Mouse (Mus musculus) left cerebral cortex, postnatal 4 days (tissue): ENCODE measurements around the gene Ralgds. TPM values are rescaled to one million over a fixed set of nuclear protein-coding genes. Genes with fewer than 3 reads are reported as not detected.

ENCODE experiments used
- DNase-seq: peaks from one replicate; pipeline ENCODE4 v3.0.0-alpha.2; 2022
- intact Hi-C: fragments of 180-260 bp; cut with DNase I; formaldehyde crosslinking; loops from one replicate; pipeline ENCODE4 v1.15.1; 2025
- total RNA-seq, 2 experiments: library from RNA; stranded (reverse); gene quantifications; 2 replicates each; pipeline ENCODE4 v1.2.3; 2021

The Ralgds gene
- total RNA-seq, 2 experiments from 2014 or later: 164 to 176 TPM

DNA sequence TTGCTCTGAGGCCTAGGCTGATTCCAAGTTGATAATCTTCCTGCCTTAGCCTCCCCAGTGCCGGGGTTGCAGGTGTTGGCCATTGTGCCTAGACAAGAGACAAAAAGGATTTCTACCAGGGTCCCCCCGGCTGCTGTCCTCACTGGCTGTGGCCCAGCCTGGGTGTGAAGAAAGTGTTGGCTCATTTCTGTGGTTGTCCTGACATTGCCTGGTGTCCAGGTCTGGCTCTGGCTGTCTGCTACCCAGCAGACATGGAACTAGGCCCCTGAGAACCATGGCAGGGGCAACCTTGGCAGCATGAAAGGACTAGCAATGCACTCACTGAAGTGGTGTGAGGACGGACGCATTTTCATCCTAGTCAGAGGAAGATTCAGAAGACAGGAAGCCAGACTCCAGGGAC lies 16.9 kb downstream of the Ralgds start:
- intact Hi-C loops: no loop called here
- no peak for DNase-seq

DNA sequence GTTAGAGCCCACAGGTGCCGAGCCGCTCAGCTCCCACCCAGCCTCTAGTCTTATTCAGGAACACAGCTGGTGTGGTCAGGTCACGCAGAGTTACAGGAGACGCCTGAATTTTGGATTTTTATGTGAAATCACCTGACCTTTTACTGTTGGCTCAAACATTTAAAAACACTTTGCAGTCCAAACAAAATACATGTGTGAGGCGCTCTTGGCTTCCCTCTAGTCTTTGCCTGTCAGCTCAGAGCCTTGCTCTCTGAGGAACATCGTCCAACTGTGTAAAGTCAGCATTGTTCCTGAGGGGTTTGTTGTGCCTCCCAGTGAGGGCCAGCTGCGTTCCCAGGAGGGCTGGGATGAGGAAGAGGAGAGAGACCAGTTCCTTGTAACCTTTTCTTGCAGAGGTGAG lies 17.4 kb downstream of the Ralgds start:
- intact Hi-C loops: no loop called here
- no peak for DNase-seq

DNA sequence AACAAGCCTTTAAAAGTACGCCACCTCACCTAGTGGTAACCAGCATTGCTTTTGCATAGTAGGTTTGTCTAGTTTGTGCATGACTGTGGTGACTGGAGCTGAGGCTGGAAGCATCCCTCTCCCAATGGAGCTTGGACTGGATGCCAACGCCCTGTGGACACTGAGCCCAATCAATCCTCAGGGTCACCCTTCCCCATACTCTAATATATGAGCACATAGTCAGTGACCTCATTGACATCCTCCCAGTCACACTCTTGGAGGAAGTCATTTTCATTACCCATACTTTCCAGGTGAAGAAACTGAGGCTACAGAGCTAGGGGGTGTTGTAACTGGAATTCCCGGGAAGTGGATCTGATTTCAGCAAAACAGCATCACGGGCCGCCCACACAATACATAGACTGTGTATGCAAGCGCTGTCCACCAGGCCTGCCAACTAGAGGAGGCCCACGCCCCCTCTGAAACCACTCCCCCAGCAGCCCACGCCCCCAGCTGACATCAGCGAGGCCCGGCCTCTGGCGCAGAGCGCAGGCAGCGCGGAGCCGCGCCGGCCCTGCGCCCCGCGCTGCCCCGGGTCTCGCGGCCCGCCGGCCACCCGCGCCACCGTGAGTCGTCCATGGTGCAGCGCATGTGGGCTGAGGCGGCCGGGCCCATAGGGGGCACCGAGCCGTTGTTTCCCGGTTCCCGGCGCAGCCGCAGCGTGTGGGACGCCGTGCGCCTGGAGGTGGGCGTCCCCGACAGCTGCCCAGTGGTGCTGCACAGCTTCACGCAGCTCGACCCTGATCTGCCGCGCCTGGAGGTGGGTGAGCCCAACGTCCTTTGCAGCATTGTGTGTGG lies 20.2 kb downstream of the Ralgds start:
- DNase-seq: peak; percentile 91
- intact Hi-C loops: no loop called here

DNA sequence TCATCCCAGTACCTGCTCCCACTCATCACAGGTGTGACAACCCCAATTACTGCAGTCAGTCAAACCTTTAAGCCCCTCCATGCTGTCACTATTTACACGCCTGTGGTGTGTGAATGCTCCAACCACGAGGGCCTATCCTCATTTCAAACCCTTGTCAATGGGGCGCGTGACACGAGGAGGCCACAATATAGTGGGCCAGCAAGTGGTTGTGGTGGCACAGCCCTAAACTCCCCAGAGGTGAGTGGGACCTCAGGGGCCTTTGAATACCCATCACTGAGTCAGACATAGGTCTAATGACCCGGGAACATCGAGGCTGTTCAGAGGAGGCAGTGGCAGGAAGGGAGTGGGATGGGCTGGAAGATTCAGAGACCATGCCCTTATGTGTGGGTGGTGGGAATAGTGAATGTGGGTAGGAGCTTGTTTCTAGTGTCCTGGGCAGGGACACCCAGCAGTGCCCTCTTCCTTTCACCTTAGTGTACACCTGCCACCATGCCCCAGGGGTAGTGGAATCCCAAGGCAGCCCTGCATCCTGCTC lies 21.0 kb downstream of the Ralgds start:
- DNase-seq: no peak
- intact Hi-C loops: no loop called here

DNA sequence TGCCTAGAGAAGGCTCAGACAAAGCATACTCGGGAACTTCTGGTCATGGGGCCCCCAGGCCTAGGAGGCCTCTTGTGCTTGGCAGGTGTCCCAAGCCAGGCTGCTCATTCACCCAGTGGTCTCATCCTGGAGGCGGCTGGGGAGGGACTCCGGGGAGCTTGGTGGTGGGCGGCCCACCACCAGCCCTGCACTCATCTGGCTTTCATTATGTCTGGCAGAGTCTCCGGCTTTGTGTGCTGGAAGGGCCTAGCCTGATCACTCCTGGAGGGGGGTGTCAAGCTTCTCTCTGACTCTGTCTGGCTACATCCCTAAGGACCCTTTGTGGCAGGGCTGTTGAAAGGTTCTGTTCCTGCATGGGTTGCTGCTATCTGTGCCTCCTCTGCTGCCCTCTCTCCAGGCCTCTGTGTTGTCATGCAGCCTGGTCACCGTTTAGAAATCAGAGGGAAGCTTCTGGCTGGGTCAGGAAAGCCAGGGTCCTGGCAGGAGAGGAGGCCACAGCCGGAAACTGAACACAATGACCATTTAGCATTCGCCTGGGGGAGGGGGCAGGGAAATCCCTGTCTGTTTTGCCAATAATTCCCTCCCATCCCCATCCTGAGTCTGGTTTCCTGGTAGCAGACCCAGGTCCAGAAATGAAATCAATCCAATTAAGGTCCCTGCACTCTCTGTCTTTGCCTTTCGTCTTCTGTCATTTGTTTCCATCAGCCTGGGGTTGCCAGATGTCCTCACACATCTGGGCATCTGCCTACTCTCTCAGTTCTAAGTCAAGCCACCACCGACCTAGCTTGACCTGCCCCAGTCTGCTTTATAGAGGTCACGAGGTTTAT lies 21.7 kb downstream of the Ralgds start:
- intact Hi-C loops: no loop called here
- DNase-seq: peak; percentile 68

DNA sequence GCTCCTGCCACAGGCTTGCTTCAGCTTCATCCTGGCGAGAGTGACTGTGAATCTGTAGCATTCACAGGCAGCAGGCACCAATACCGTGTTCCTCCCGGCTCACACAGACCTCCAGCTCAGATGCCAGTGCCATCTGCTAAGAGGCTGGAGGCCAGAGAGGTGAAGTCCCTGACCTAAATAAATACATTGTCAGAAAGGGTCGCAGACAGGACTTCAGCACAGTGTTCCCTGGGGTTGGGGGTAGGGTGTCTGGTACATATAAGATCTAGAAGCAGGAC lies 22.3 kb downstream of the Ralgds start:
- intact Hi-C loops: no loop called here
- no peak for DNase-seq

DNA sequence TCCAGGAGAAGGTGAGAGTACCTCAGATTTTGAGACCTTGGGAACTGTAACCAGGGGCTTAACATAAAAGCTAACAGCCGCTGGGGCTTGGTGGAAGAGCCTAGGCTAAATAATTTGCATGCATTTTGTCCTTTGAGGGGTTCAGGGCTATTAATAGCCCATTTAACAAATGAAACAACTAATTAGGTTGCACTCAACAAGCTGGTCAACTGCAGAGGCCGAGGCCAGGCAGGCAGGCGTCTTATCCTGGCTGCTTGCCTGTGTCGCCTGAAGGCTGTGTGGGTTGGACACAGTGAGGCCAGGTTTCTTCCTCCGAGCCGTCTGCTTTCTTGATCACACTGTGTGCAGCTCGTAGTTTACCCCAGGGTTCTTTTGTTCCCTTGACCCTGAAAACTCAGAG lies 22.7 kb downstream of the Ralgds start:
- peak; percentile 78 for DNase-seq
- intact Hi-C loops: no loop called here

DNA sequence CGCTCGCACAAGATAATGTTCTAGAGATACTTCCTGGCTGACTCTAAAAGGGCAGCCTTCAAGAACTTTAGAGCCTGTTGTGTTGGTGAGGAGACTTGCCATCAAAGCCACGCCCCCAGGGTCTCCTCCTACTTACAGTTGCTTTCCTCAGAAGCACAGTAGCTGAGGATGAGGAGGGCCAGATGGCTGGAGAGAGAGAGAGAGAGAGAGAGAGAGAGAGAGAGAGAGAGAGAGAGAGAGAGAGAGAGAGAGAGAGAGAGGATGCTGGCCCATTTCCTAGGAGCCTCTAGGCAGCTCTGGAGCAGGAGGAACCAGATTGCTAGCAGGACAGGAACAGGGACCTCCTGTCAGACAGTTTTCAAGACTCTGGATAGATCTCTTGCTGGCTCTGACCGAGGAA lies 23.2 kb downstream of the Ralgds start:
- DNase-seq: no peak
- intact Hi-C loops: no loop called here

DNA sequence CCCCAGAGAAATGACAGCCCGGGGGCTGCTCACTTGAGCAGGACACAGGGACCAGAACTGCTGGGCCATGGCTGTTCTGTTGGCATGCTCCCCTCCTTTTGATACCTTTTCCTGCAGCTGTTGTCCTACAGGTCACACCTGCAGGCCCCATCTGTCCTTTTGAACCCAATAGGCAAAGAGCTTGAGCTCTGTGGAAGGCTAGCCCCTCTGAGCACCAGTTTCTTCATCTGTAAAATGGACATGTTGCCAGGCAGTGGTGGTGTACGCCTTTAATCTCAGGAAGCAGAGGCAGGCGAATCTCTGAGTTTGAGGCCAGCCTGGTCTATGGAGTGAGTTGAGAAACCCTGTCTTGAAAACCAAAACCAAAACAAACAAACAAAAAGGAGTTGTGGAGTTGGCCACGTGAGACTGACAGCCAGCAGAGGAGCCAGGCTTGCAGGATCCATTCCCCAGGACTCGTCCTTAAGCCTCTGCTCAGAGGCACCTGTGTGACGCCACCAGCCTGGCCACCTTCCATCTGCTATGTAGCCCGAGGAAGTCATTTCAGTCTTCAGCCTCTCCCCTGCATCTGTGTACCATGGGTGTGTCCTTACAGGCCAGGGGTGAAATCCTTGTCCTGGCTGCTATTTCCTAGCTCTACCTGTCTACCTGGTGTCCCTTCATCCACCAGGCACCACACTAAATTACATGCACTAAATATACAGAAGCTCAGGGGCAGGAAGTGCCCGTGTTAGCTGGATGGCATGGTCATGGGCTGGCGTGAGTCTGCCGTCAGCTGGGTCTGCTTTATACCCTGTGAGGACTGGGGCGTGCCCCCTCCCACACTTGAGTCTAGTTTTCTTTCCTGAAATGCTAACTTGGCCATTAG lies 24.1 kb downstream of the Ralgds start:
- DNase-seq: no peak
- intact Hi-C loops: no loop called here

DNA sequence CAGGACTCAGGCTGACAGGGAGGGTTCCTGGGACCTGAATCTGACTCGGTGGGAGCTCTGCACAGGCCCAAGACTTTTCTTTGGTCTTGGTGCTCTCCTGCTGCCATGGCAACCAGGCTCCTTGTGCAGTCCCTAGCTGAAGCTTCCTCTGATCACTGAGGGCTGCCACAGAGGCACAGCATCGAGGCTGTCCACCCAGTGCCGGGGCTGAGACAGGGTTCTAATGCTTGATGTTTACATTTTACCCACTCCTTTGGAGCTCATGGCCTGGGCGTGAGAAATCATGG lies 24.7 kb downstream of the Ralgds start:
- DNase-seq: no peak
- intact Hi-C loops: no loop called here

DNA sequence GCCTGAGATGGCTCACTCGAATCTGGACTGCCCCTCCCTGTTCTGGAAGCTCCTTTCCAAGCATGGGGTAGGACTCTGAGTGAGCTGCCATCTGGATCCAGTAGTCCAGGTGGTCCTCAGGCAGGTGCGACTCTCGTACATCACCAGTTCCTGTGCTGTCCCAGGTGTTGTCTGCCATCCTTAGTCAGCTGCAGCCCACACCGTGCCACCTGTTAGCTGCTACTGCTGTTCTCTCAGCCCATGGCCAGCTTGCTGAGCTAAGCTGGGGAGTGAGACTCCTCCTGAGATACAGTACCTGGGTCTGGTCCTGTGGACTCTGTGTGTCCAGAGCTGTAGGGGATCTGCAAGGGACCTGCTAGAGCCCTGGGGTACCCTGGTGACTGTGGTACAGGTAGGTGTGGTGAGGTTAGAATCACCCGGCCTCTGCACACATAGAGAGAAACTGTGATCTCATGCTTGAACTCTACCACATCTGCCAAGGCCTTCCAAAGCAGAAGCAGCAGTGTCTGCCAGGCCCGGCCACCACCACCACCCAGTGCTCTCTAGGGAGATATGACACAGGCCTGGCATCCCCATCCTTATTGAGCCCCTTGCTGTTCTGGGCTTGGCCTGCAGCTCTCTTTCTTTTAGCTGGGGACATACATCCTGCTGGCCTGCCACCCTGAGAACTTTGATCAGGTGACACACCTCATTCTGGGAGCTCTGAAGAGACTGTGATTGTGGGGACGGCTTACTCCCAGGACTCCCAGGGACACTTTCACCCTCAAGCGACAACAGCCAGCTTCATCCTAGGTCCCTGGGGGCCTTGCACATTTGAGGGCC lies 25.3 kb downstream of the Ralgds start:
- DNase-seq: no peak
- intact Hi-C loops: no loop called here

DNA sequence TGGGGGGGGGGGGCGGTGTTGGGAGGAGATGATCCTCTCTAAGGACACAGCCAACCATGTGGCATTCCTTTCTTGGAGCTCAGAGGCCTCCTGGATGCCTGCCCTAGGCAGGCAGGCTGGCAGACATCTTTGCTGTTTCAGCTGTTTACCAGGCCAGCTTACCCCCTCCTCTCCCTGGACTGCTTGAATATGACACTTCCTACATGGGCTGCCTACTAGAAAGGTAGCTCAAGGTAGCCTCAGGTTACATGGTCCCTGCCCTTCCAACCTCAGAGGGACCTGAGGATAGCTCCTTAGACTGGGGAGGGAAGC lies 25.8 kb downstream of the Ralgds start:
- DNase-seq: peak; percentile 72
- intact Hi-C loops: no loop called here

DNA sequence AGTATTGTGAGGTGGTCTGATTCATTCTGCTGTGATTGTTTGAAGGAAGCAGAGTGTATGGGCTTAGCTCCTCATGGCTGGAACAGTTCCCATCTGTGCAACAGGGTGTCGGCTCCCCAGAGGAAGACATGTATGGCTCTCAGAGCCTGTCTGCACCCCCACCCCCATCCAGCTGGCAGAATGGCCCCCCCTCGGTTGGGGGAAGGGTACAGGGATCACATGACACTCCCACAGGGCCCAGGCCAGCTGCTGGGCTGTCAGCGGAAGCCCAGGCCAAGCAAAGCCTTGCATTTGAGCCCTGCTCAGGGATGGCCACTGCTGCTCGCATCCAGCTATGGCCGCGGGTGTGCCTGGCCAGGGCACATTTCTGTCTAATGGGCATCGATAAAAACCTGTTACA lies 26.3 kb downstream of the Ralgds start:
- intact Hi-C loops: no loop called here
- peak; percentile 93 for DNase-seq

DNA sequence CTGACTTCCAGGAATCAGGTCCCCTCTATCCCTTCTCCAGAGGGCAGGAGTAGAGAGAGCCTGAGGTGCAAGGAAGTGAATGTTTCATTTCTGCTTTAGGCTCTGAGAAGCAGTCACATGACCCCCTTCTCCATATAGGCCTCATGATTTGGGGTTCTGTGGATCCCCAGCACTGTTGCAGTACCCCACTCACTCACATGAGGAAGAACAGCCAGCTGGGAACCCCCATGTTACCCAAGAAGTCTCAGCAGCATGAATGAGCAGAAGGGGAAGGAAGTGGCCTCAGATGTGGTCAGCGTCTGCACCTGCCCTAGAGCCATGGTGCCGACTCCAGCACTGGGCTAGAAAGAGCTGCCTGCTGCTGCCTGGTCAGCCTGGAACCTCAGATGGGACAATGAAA lies 27.0 kb downstream of the Ralgds start:
- intact Hi-C loops: no loop called here
- DNase-seq: no peak

DNA sequence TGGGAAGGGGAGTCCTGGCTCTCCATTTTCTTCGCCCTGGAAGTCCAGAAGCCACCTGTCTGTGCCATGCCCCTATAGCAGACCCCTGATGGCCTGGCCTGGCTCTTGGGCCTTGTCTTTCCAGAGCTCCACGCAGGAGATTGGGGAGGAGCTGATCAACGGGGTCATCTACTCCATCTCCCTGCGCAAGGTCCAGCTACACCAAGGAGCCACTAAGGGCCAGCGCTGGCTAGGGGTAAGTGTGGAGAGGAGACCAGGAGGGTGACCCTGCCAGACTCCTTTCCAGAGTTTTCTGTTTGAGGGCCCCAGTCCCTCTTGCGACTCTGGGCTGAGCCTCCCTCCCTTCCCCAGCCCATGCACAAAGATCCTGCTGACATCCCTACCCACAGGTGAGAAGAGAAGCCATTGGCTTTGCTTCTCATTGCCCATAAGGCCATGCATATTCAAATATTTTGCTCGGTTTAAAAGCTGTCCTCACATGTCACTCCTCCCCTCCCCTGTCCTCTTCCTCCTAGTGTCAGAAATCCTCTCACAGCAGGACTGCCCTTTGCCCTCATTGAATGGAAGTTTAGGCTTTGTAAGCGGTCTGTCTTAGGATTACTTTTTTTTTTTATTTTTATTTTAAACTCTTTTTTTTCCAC lies 27.8 kb downstream of the Ralgds start:
- no peak for DNase-seq
- intact Hi-C loops: no loop called here

DNA sequence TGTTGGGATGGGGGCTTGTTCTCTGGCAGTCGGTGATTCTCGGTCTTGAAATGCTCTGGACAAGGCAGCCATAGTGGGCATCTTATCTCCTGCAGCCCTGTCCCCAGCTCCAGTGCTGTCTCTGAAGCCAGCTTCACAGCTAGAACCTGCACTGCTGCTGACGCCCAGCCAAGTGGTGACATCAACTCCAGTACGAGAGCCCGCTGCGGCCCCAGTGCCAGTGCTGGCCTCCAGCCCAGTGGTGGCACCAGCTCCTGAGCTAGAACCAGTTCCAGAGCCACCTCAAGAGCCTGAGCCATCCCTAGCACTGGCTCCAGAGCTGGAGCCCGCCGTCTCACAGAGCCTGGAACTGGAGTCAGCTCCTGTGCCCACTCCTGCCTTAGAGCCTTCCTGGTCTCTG lies 31.0 kb downstream of the Ralgds start:
- intact Hi-C loops: no loop called here
- peak; percentile 81 for DNase-seq

DNA sequence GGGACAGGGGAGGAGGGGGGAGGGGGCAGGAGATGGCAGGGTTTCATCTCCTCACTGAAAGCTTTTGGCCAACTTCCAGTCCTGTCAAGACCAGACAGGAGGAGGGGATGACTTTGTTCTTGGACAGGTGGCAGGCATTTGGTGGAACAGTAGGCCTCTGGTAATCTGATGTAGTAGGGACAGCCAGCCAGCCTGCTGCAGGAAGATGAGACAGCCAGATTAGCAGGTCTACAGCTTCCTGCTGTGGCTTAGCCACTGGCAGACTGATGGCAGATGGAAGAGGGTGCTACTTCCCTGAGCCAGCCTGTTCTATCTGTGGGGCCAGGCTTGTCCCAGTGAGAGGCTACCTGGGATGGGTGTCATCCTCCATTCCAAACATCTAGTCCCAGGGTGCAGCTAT lies 33.1 kb downstream of the Ralgds start:
- DNase-seq: peak; percentile 79
- intact Hi-C loops: loop anchor here (5.0 kb wide), 1 partner anchor 34 kb away; the partner anchor contains the start of gene Ralgds

DNA sequence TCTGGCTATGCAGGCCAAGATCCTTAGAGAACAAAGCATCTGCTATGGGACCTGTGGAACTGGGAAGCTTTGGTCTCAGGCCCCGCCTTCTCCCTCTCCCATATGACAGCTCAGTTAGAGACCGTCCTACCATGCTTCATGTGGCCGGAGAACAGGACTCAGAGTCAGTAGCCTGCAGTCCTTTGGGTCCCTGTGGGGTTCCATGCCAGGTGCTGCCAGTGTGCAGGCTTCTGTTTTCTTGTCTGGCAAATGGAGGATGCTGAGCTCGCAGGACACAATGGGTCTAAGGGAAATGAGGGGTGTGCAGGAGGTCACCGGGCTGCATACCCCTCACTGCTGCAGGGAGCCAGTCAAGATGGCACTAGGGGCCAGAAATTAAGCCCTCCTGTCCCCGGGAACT lies 33.6 kb downstream of the Ralgds start:
- intact Hi-C loops: loop anchor here (5.0 kb wide), 1 partner anchor 34 kb away; the partner anchor contains the start of gene Ralgds
- DNase-seq: no peak

DNA sequence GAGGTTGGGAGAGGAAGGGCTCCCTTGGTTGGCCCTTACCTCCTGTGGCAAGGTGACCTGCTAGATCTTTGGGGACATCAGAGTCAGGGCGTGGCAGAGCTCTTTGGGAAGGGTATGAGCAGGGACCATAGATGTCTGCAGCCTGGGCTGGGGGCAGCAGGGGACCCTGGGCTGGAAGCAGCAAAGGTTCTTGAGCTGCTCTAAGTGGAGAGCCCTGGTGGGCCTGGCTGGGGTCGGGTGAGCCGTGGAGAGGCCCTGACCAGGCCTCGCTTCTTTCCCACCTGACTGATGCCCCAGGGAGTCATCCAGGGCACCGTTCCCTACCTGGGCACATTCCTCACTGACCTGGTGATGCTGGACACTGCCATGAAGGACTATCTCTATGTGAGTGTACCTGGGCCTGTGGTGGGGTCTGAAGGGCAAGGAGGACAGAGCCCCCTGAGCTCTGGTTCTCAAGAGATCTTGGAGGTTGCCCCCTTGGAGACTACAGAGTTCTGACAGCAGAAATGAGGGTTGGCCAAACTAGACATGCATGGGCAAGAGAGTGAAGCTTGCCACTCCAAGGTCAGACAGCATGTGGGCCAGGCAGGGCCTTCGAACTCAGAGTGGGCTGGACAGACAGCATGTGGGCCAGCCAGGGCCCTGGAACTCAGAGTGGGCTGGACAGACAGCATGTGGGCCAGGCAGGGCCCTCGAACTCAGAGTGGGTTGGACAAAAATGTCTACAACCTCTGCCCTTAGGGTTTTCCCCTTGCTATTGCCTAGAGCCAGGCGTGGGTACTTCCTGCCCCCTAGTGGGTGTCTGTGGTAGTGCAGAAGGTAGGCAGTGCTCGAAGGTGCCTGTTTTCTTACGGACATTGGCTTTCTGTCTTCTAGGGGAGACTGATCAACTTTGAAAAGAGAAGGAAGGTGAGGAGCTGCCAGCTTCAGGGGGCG lies 34.6 kb downstream of the Ralgds start:
- DNase-seq: peak; percentile 87
- intact Hi-C loops: loop anchor here (5.0 kb wide), 1 partner anchor 35 kb away; the partner anchor contains the start of gene Ralgds
